Mouse (Mus musculus): ENCODE measurements around the gene Mvb12b.

Gene Mvb12b

GRCm38 (mm10) chr2:33745724-33746123, 142.0 kb downstream of the Mvb12b start:
- in situ Hi-C loops (cut with MseI, MboI) = no loop called here

DNA sequence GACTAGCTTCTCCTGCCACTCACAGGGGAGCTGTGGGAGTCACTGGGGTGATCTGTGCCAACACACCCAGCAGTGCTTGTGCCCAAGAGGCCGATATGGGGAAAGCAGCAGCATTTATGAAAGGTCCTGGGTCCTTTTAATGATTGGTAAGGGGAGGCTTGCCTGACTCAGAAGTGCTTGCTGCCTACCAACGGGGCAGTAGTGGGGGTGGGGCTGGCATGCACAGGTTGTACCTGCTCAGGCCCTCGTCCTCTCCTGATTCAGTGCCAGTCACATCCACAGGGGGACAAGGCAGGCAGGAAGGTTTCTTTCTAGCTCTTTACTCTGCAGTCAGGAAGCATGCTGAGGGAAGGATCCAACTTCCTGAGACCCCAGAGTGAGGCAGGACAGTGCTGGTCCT, 150.6 kb downstream of the Mvb12b start:
- in situ Hi-C loops (cut with MseI, MboI) = loop anchor here in 1 of 2 experiments (10.0 kb wide), 1 partner anchor 52 kb away; no protein-coding TSS in a partner anchor

- in situ Hi-C loops (cut with MseI, MboI) = loop anchor here in 1 of 2 experiments (10.0 kb wide), 1 partner anchor 52 kb away; no protein-coding TSS in a partner anchor
Measured at GRCm38 (mm10) chr2:33736722-33737121, 151.0 kb downstream of the Mvb12b start.

GRCm38 (mm10) chr2:33734781-33735485, 152.8 kb downstream of the Mvb12b start:
- in situ Hi-C loops (cut with MseI, MboI) = loop anchor here (5.0 to 10.0 kb wide), 2 partner anchors 50 to 53 kb away; no protein-coding TSS in a partner anchor

GRCm38 (mm10) chr2:33729701-33730100, 158.0 kb downstream of the Mvb12b start:
- in situ Hi-C loops (cut with MseI, MboI) = loop anchor here (5.0 to 10.0 kb wide), 2 partner anchors 45 to 47 kb away; no protein-coding TSS in a partner anchor

DNA sequence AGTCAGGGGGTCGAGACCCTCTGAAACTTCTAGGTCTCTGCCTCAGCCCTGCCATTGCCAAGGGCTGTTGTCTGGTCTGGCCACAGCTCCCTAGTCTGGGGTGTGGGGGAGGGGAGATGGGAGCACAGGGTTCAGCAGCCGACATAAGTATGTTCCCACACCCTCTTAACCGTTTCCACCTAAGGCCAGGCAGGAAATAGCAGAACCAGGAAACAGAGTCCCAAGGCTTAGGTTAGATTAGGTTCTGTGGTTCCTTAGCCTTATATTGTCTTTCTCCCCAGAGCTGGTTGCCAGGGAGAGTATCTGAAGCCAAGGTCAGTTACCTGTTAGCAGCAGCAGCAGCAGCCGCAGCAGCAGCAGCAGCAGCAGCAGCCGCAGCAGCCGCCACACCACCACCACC, 160.5 kb downstream of the Mvb12b start:
- in situ Hi-C loops (cut with MseI, MboI) = no loop called here

- in situ Hi-C loops (cut with MseI, MboI) = no loop called here
Measured at GRCm38 (mm10) chr2:33720380-33720898, 167.3 kb downstream of the Mvb12b start.

GRCm38 (mm10) chr2:33719339-33720066, 168.2 kb downstream of the Mvb12b start:
- in situ Hi-C loops (cut with MseI, MboI) = no loop called here

DNA sequence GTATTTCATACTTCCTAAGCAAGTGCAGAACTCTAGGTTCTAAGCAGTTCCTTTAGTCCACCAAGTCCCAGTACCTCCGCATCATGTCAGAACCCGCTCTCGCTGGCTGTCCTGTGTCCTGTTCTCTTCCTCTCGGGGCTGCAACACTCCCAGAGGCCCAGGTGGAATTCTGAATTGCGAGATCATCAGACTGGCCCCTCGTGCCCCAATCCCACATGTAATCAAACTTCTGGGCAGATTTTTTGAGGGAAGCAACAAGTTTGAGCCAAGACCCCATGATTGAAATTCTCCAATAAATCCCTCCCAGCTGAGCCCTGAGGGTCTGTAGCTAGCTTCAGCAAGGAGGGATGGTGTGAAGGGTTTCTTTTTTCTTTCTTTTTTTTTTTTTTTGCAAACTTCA, 169.2 kb downstream of the Mvb12b start:
- in situ Hi-C loops (cut with MseI, MboI) = no loop called here

DNA sequence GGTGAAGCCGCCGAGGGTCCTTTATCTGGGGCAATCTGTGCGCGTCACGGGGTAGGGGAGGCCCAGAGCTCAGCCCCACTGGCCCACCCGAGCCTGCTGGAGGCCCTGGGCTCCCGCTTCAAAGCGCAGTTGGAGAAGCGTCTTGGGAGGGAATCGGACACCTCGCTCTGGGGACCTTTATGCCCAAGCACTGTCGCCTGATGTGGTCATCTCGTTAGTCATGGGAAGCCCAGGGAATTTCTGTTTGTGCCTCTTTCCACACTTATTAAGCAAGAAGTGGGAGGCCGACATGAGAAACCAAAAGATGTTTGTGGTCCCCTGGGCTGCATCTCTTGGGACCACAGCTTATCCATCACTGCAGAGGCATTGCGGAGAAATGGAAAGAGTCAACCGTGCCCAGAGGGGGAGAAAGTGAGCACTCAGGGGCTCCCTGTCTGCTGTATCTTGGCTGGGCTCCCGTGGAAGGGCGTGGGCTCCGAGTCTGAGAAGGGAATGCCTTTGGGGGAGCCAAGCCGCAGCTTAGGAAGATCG, 169.9 kb downstream of the Mvb12b start:
- in situ Hi-C loops (cut with MseI, MboI) = no loop called here

DNA sequence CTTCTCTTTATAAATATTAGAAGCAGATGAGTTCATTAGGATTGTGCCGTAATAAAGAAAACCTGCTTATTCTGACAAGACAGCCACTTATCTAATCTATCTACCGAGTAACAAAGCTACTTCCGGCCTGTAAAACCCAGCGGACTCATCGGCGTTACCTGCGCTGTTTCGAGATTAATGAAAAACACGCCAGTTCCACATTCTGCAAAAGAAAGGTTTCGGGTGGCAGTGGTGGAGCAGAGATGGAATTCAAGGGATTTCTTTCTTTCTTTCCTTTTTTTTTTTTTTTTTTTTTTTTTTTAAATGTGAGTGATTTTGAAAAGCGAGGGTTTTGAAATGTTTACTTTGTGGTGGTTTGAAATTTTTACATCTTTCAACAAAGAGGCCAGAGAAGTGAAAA, 170.4 kb downstream of the Mvb12b start:
- in situ Hi-C loops (cut with MseI, MboI) = no loop called here

GRCm38 (mm10) chr2:33716878-33717277, 170.9 kb downstream of the Mvb12b start:
- in situ Hi-C loops (cut with MseI, MboI) = no loop called here

DNA sequence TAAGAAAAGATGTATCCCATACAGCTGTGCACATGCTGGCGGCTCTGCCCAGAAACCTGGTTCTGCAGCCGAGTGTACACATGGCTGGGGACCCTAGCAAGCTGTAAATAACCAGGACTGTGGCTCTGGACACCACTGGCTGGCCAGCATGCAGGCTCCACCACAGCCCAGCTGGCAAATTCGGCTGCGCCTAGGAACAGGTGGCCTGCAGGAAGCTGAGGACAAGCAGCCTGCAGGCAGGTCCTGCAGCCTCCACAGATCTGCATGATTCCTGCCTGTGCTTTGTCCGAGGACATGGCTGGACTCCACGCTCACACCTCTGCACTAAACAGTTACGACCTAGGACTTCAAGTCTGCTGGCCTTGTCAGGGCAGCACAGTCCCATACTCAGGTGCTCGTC, 172.8 kb downstream of the Mvb12b start:
- in situ Hi-C loops (cut with MseI, MboI) = no loop called here

DNA sequence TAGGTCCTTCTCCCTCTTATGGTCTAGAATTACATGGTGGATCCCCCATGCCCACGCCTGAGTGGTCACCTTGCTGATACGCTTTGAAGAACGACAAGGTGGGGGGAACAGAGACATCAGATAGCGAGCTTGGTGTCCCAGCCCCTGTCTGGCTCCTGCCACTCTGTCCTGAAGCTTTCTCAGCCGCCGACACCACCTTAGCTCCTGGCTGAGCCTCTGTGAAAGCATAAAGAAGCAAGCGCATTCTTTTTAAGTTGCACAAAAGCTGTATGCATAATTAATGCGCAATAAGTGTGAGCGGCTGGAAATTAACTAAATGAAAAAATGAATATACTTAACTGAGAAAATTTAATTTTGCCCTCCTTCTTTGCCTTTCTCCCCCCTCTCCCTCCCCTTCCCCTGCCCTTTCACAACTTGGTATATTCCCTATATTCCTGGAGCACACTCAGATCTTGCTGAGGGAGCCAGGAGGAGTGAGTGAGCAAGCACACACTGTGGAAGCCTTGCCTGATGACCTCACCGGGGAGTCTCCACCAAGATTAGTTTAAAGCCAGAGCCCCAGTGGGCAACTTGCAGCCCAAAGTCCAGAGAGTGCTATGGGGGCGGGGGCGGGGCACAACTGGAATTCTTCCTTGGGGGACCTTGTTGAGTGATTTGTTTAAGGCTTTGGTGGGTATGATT, 174.0 kb downstream of the Mvb12b start:
- in situ Hi-C loops (cut with MseI, MboI) = no loop called here

- in situ Hi-C loops (cut with MseI, MboI) = no loop called here
Measured at GRCm38 (mm10) chr2:33712811-33713210, 174.9 kb downstream of the Mvb12b start.

DNA sequence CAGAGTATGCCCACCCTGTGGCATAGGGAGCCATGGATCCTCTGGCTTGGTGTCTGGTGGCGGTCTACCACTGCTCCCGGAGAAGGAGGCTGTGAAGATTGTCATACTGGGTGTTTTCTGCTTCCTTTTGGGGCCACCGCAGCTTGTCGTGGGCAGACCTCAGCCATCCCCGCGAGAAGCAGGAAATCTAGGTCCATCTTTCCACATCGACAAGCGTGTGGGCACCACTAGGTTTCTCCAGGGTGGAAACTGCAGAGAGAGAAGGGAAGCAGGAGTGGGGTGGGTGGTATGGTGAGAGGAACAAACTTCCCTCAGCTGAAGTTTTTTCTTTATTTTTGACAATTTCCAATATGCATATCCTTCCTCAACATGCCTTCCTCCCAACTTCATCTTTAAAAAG, 178.9 kb downstream of the Mvb12b start:
- in situ Hi-C loops (cut with MseI, MboI) = no loop called here

- in situ Hi-C loops (cut with MseI, MboI) = no loop called here
Measured at GRCm38 (mm10) chr2:33708096-33708495, 179.7 kb downstream of the Mvb12b start.

GRCm38 (mm10) chr2:33706403-33706802, 181.3 kb downstream of the Mvb12b start:
- in situ Hi-C loops (cut with MseI, MboI) = no loop called here

DNA sequence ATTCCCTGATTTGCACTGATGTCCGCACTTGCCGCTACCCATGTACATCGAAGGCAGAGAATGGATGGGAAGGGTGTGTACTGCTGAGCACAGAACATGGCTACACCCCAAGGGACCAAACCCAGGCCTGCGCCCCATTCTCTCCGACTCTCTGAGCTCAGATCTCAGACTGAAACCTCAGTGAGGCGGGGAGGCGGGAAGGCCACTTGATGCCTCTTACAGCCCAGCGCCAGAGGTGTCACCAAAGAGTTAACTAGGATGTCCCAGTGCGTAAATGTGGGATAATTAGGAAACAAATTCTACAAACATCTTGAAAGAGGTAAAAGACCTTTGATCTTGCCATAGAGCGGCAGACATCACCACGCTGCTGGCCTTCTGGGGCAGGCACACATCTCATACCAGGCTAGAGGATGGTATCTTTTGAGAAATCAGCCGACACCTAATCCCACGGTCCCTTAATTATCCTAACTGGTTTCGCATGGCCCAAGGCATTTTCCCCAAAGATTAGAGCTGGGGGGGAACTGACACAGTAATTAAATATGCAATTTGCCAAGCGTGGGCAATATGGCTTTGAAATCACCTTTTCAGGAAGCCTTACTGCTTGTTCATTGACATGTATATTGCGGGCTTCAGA, 181.9 kb downstream of the Mvb12b start:
- in situ Hi-C loops (cut with MseI, MboI) = no loop called here

- in situ Hi-C loops (cut with MseI, MboI) = no loop called here
Measured at GRCm38 (mm10) chr2:33703286-33703685, 184.5 kb downstream of the Mvb12b start.

DNA sequence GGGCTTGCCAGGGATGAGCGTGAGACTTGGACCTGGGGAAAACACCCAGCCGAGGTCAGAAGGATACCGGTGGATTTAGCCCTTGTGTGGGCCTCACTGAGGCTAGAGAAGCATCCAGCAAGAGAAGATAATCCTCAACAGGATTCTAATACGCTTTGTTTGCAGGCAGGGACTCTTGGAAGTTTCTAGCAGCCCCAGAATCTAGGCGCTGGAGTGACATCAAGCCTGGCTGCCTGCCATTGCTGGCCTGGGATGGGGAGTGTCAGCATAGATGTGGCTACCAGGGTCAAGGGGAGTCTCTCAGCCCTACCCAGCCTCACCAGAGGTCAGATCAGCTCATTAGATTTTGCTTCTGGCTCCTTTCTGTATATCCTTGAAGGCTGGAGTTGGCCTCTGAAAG, 185.0 kb downstream of the Mvb12b start:
- in situ Hi-C loops (cut with MseI, MboI) = no loop called here

All from mouse trophoblast stem cell (cell line).